Mouse (Mus musculus): Measurements from ENCODE around the gene Amh.

GRCm38 (mm10) chr10:80784302-80784701, 20.7 kb upstream of the Amh start:
- TF ChIP-seq CTCF (IDR thresholded peaks at IDR 0.05; ENCODE audit: low read depth) = no peak
- TF ChIP-seq EP300 (IDR thresholded peaks at IDR 0.05; ENCODE audit: low read depth) = no peak

Measured in heart, postnatal 0 days (tissue).